Mouse (Mus musculus): ENCODE data around the gene Eef2. TPM values are rescaled to one million over a fixed set of nuclear protein-coding genes. Genes with fewer than 3 reads are reported as not detected.

Eef2 gene
- polyA plus RNA-seq, 1 experiment, result 1,295 TPM

GRCm38 (mm10) chr10:81138821-81139528 lies 37.5 kb upstream of the Eef2 start:
- Histone ChIP-seq H3K4me3 (replicated peaks) (peak overlapping the region; percentile 98), H3K4me1 (peaks cover 72% of the 10 kb centered on the region)

GRCm38 (mm10) chr10:81139529-81139846 lies 36.9 kb upstream of the Eef2 start:
- peaks cover 55% of the 10 kb centered on the region for H3K36me3 ChIP-seq (replicated peaks; ENCODE audit: low read length)
- H3K4me3 ChIP-seq (replicated peaks), result peak overlapping the region; percentile 98
- H3K27me3 ChIP-seq (replicated peaks), result no peaks in the 10 kb centered on the region
- TF ChIP-seq FLI1 (IDR thresholded peaks at IDR 0.05; ENCODE audit: low read length) (no peak), GATA1 (IDR thresholded peaks at IDR 0.05; ENCODE audit: borderline replicate concordance, low read length) (no peak)
- no peaks in the 10 kb centered on the region for H3K9me3 ChIP-seq
- H3K4me1 ChIP-seq, result peaks cover 72% of the 10 kb centered on the region

More at GRCm38 (mm10) chr10:81138821-81139528, 37.5 kb upstream of the Eef2 start:
- Histone ChIP-seq H3K36me3 (replicated peaks; ENCODE audit: low read length) (peaks cover 49% of the 10 kb centered on the region), H3K9me3 (no peaks in the 10 kb centered on the region), H3K27me3 (replicated peaks) (no peaks in the 10 kb centered on the region)
- TF ChIP-seq FLI1 (IDR thresholded peaks at IDR 0.05; ENCODE audit: low read length) (no peak), GATA1 (IDR thresholded peaks at IDR 0.05; ENCODE audit: borderline replicate concordance, low read length) (no peak)

GRCm38 (mm10) chr10:81140005-81140404 lies 36.4 kb upstream of the Eef2 start:
- Histone ChIP-seq H3K4me3 (replicated peaks) (peak overlapping the region; percentile 98), H3K4me1 (peaks cover 72% of the 10 kb centered on the region)
- no peak for TF ChIP-seq FLI1 (IDR thresholded peaks at IDR 0.05; ENCODE audit: low read length)

GRCm38 (mm10) chr10:81140717-81141454 lies 35.5 kb upstream of the Eef2 start:
- H3K9me3 ChIP-seq, result no peaks in the 10 kb centered on the region
- H3K4me1 ChIP-seq, result peaks cover 72% of the 10 kb centered on the region
- H3K4me3 ChIP-seq (replicated peaks), result peak overlapping the region; percentile 98
- no peaks in the 10 kb centered on the region for H3K27me3 ChIP-seq (replicated peaks)
- peaks cover 68% of the 10 kb centered on the region for H3K36me3 ChIP-seq (replicated peaks; ENCODE audit: low read length)
- TF ChIP-seq GATA1 (IDR thresholded peaks at IDR 0.05; ENCODE audit: borderline replicate concordance, low read length), result no peak
- no peak for TF ChIP-seq FLI1 (IDR thresholded peaks at IDR 0.05; ENCODE audit: low read length)

More at GRCm38 (mm10) chr10:81140005-81140404, 36.4 kb upstream of the Eef2 start:
- Histone ChIP-seq H3K9me3 (no peaks in the 10 kb centered on the region), H3K27me3 (replicated peaks) (no peaks in the 10 kb centered on the region), H3K36me3 (replicated peaks; ENCODE audit: low read length) (peaks cover 60% of the 10 kb centered on the region)

GRCm38 (mm10) chr10:81141455-81142210 lies 34.8 kb upstream of the Eef2 start:
- Histone ChIP-seq H3K4me1 (peaks cover 80% of the 10 kb centered on the region), H3K27me3 (replicated peaks) (no peaks in the 10 kb centered on the region), H3K36me3 (replicated peaks; ENCODE audit: low read length) (peaks cover 76% of the 10 kb centered on the region), H3K9me3 (no peaks in the 10 kb centered on the region), H3K4me3 (replicated peaks) (peak overlapping the region; percentile 98)
- TF ChIP-seq GATA1 (IDR thresholded peaks at IDR 0.05; ENCODE audit: borderline replicate concordance, low read length) (no peak), FLI1 (IDR thresholded peaks at IDR 0.05; ENCODE audit: low read length) (no peak)

GRCm38 (mm10) chr10:81142551-81142981 lies 33.9 kb upstream of the Eef2 start:
- no peaks in the 10 kb centered on the region for H3K9me3 ChIP-seq
- TF ChIP-seq FLI1 (IDR thresholded peaks at IDR 0.05; ENCODE audit: low read length) (no peak), GATA1 (IDR thresholded peaks at IDR 0.05; ENCODE audit: borderline replicate concordance, low read length) (no peak)
- H3K4me1 ChIP-seq, result peaks cover 89% of the 10 kb centered on the region
- H3K27me3 ChIP-seq (replicated peaks), result no peaks in the 10 kb centered on the region
- H3K36me3 ChIP-seq (replicated peaks; ENCODE audit: low read length), result peaks cover 85% of the 10 kb centered on the region
- H3K4me3 ChIP-seq (replicated peaks), result peak overlapping the region; percentile 64

GRCm38 (mm10) chr10:81143157-81143633 lies 33.2 kb upstream of the Eef2 start:
- Histone ChIP-seq H3K4me3 (replicated peaks) (peak overlapping the region; percentile 18), H3K4me1 (peaks cover 96% of the 10 kb centered on the region), H3K27me3 (replicated peaks) (no peaks in the 10 kb centered on the region), H3K9me3 (no peaks in the 10 kb centered on the region), H3K36me3 (replicated peaks; ENCODE audit: low read length) (peaks cover 92% of the 10 kb centered on the region)
- TF ChIP-seq FLI1 (IDR thresholded peaks at IDR 0.05; ENCODE audit: low read length), result no peak
- TF ChIP-seq GATA1 (IDR thresholded peaks at IDR 0.05; ENCODE audit: borderline replicate concordance, low read length), result no peak

GRCm38 (mm10) chr10:81143845-81144437 lies 32.5 kb upstream of the Eef2 start:
- Histone ChIP-seq H3K4me1 (peaks cover 99% of the 10 kb centered on the region), H3K27me3 (replicated peaks) (no peaks in the 10 kb centered on the region), H3K9me3 (no peaks in the 10 kb centered on the region), H3K4me3 (replicated peaks) (peak overlapping the region; percentile 62), H3K36me3 (replicated peaks; ENCODE audit: low read length) (peaks cover 97% of the 10 kb centered on the region)
- TF ChIP-seq GATA1 (IDR thresholded peaks at IDR 0.05; ENCODE audit: borderline replicate concordance, low read length) (no peak), FLI1 (IDR thresholded peaks at IDR 0.05; ENCODE audit: low read length) (no peak)

- TF ChIP-seq GATA1 (IDR thresholded peaks at IDR 0.05; ENCODE audit: borderline replicate concordance, low read length), result no peak
- TF ChIP-seq FLI1 (IDR thresholded peaks at IDR 0.05; ENCODE audit: low read length), result no peak
- H3K27me3 ChIP-seq (replicated peaks), result no peaks in the 10 kb centered on the region
- no peaks in the 10 kb centered on the region for H3K9me3 ChIP-seq
- H3K4me1 ChIP-seq, result peaks cover 94% of the 10 kb centered on the region
- H3K4me3 ChIP-seq (replicated peaks), result peak overlapping the region; percentile 46
- peaks cover 97% of the 10 kb centered on the region for H3K36me3 ChIP-seq (replicated peaks; ENCODE audit: low read length)
Measured at GRCm38 (mm10) chr10:81144667-81145066, 31.8 kb upstream of the Eef2 start.
